Mouse (Mus musculus): ENCODE data around the gene Nutf2. TPM values are rescaled to one million over a fixed set of nuclear protein-coding genes. Genes with fewer than 3 reads are reported as not detected.
A peak's percentile ranks its signal among the peaks of the same experiment; 100 is the strongest.

Nutf2 gene
- polyA plus RNA-seq, 2 experiments from 2014 or later, result 5.1 to 101 TPM

GRCm38 (mm10) chr8:105855248-105856167 lies 4.9 kb upstream of the Nutf2 start:
- ATAC-seq, result no peak

GRCm38 (mm10) chr8:105856168-105856835 lies 4.1 kb upstream of the Nutf2 start:
- ATAC-seq, result no peak

GRCm38 (mm10) chr8:105858495-105858894 lies 1.9 kb upstream of the Nutf2 start:
- no peak for ATAC-seq

- no peak for ATAC-seq
Observed at GRCm38 (mm10) chr8:105859314-105859713, 1.1 kb upstream of the Nutf2 start.

DNA sequence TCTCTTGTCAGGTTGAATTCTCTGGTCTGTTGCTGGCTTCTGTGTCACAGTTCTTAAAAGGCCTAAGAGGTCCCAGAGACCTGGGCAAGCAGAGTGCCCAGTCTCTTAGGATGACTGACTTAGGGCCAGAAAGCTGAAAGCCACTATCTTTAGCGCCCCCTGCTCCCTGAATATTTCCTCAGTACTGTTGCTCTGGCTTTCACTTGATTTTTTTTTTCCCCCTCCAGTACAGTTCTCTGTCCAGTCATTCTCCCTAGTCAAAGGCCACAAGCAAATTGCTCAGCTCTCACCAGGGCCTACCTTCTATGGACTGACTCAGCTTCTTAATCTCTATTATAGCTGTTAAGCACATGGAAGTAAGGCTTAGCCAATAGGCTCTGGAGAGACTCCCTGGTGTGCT lies 1.6 kb downstream of the Nutf2 start:
- ATAC-seq, result no peak

GRCm38 (mm10) chr8:105866364-105867029 lies 6.1 kb downstream of the Nutf2 start:
- ATAC-seq, result no peak

DNA sequence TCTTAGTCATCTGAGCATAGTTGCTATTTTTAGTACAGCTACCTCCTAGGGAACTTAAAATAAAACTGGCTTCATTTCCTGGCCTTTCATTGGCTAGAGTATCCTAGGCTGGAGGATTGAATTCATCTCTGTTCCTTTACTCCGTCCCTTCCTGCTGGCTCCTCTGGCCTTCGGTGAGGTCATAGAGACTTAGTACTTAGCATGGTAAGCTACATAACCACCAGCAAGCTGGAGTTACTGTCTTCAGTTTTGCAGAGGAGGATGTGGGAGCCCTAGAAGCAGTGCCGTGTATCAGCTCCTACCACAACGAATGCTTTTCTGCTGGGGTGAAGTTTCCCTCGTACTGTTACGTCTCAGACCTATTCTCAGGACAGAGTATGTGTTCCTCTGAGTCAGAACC lies 13.9 kb downstream of the Nutf2 start:
- no peak for ATAC-seq

DNA sequence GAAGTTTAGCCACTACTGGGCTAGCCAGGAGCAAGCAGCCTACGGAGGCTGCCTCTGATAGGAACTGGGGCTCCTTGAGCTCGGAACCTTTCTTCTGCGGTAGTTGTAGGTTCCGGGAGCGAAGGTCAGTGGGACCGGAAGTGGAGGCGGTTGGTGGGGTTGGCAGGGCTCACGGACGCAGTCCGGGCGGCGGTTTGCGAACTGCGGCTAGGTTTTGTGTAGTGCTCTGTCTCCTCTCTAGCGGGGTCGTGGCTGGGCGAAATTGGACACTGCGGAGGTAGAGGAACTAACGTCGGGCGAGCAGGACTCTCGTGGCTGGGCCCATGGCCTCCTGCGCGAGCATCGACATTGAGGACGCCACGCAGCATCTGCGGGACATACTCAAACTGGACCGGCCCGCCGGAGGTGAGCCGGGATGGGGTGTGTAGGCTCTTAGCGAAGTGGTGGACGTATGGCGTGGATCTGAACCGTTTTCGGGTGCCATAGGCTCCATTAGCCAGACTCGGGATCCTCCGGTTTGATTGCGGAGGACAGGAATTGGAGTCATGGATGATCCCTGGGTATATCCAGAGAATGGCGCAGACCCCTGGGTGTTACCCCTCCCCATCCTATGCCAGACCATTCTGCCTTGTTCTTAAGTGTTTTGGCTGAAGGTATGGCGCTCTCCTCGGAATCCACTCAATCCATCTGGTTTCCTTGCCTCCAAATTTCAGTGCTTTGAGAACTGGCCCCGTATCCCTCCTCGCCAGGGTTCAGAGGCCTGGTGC lies 20.6 kb downstream of the Nutf2 start, which contains the start of gene Edc4:
Gene Edc4 (plus strand): TSS at position 128 of the 767 bp plus-strand sequence.
- ATAC-seq, result peak; percentile 90

DNA sequence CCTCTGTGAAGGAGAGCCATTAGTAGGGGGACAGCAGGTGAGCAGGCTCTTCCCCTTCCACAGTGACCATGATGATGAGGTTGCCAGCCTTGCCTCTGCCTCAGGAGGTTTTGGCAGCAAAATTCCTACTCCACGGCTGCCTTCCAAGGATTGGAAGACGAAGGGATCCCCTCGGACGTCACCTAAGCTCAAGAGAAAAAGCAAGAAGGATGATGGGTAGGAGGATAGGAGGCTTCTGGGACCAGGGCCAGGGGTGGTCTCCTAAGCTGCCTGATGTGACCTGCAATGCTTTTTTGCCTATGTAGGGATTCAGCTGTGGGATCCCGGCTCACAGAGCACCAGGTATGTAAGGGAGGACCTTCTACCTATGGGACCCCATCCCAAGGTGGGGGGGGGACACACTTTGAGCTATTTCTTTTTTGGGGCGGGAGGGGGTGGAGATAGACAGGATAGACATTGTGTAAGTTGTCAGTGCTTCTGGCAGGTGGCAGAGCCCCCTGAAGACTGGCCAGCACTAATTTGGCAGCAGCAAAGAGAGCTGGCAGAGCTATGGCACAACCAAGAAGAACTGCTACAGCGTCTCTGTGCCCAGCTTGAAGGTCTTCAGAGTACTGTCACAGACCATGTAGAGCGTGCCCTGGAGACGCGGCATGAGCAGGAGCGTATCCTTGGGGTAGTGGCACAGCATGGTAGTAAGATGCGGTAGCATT lies 29.5 kb downstream of the Nutf2 start:
- no peak for ATAC-seq

GRCm38 (mm10) chr8:105890870-105891269 lies 30.5 kb downstream of the Nutf2 start:
- no peak for ATAC-seq

DNA sequence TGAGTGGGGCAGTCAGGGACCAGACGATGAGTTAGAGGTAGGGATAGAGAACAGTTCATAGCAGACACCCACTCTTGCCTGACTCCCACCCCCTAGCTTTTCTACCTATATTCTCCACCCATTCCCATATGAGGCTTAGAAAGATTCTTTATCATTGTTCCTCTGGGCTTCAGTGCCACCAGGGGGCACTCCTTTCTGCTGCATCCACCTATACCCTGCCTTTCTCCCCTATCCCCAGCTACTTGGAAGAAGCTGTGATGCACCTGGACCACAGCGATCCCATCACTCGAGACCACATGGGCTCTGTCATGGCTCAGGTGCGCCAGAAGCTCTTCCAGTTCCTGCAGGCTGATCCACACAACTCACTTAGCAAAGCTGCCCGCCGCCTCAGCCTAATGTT lies 32.1 kb downstream of the Nutf2 start:
- no peak for ATAC-seq

DNA sequence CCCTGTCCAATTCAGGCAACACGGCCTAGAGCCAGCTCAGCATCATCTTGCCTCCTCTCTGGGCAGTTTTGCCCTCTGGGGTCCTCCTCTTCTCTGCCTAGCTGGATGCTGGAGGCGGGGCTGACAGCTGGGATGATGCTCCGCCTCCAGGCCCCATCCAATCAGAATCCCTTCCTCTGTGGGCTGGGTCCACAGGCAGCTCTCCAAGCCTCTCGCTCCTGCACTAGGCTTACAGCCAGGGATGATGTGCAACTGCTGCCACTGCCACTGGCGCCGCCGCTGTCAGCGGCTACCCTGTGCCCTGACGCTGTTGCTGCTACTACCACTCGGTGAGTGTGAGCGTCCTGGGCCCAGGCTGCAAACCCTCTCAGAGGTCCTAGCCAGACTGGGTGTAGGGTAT lies 33.0 kb downstream of the Nutf2 start, which contains the start of gene Nrn1l:
Gene Nrn1l (plus strand): TSS at position 229 of the 400 bp plus-strand sequence.
- no peak for ATAC-seq

- ATAC-seq, result no peak
Observed at GRCm38 (mm10) chr8:105897801-105898480, 37.6 kb downstream of the Nutf2 start.

DNA sequence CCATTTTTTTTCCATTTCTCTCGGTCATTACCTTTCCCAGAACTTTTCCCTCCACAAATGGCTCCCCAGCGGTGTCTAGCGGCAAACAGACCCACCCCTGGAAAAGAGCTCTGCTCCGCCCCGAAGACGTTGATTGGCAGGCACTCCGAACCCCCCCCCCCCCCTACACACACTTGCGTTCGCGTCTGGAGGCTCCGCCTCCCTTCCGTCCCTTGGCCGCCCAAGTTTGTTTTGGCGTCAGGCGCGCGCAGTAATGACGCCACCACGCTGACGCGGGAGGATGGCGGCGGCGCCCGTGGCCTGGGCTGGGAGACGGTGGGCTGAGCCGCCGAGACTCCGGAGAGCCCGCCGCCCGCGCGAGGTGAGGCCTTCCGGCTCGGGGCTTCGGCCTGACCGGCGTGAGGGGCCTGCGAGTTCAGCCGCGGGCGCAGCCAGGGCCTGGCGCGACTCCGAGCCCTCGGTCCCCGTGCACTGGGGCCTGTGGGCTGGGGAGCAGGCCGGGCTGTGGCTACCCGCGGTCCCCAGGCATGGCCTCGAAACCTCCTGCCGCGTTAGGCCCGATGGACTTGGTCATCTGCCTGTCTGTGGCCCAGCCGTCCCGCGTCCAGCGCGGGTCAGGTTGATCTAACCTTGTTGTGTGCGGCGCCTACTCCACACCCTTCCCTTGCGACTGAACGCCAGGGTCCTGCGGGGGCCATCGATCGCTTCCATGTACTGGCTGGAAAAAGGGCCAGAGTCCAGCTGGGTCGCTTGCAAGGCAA lies 40.0 kb downstream of the Nutf2 start, which contains the start of gene Pskh1:
Gene Pskh1 (plus strand): TSS at position 262 of the 761 bp plus-strand sequence.
- peak; percentile 86 for ATAC-seq

- ATAC-seq, result peak; percentile 71
Observed at GRCm38 (mm10) chr8:105900941-105901616, 40.7 kb downstream of the Nutf2 start.

- peak; percentile 71 for ATAC-seq
Observed at GRCm38 (mm10) chr8:105919390-105919789, 59.0 kb downstream of the Nutf2 start.

DNA sequence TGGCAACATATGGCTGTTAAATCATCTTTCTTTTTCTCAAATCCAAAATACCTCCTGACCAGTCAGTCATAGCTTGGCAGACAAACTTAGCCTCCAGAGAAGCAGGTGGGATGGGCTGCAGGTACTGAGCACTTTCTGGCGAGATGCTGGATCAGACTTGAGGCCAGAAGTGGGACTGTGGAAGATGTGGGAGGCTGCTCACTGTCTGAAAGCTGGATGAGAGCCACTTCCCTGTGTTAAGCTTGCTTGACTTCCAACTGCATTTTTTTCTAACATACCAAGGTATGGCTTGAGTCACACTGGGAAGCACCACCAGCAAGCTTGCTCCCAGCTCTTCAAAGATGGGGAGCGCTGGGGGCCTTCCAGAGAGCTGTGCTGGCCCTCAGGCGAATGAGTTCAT lies 64.7 kb downstream of the Nutf2 start:
- no peak for ATAC-seq
